Mouse (Mus musculus): ENCODE data around the gene Pias1. TPM values are rescaled to one million over a fixed set of nuclear protein-coding genes. Genes with fewer than 3 reads are reported as not detected.

Gene Pias1
- total and polyA plus RNA-seq, 3 experiments: 7.7 to 21.5 TPM; not detected in 1

GRCm38 (mm10) chr9:62834906-62835305 is 152.8 kb downstream of the Pias1 start:
- TF ChIP-seq ZNF384 (IDR thresholded peaks at IDR 0.05; ENCODE audit: low read depth, low read length) (no peak), POLR2A (IDR thresholded peaks at IDR 0.05; ENCODE audit: control insufficient read depth in 1 of 2, insufficient read depth in 1 of 2, low read depth in 1 of 2, low read length in 2 of 2, poor library complexity in 1 of 2) (no peak), ZKSCAN1 (IDR thresholded peaks at IDR 0.05; ENCODE audit: low read depth, low read length) (no peak), ELF1 (IDR thresholded peaks at IDR 0.05; ENCODE audit: low read depth, low read length) (no peak), POLR2AphosphoS2 (IDR thresholded peaks at IDR 0.05; ENCODE audit: low read length) (no peak), JUND (IDR thresholded peaks at IDR 0.05; ENCODE audit: low read depth, low read length) (no peak), CTCF (IDR thresholded peaks at IDR 0.05 in 2 of 3, conservative IDR thresholded peaks at IDR 0.05 in 1 of 3; ENCODE audit: control insufficient read depth in 1 of 3, insufficient read depth in 1 of 3, low read depth in 2 of 3, low read length in 3 of 3, poor library complexity in 1 of 3, severe bottlenecking in 1 of 3) (no peak), KAT2A (conservative IDR thresholded peaks at IDR 0.05; ENCODE audit: low read depth, low read length) (no peak), BHLHE40 (IDR thresholded peaks at IDR 0.05; ENCODE audit: borderline replicate concordance, low read depth, low read length) (no peak), MAZ (IDR thresholded peaks at IDR 0.05; ENCODE audit: low read depth, low read length) (no peak)
- peaks cover 9% of the 10 kb centered on the region for H3K79me2 ChIP-seq (ENCODE audit: control insufficient read depth, insufficient read depth, low read length, poor library complexity)
- H3K27me3 ChIP-seq (ENCODE audit: control insufficient read depth in 1 of 2, insufficient read depth in 2 of 2, low read length in 2 of 2): 0 out of 4 replicates have a peak, but pooled peaks cover 2 to 3% of the 10 kb centered on the region in 2 experiments
- no peak overlapping the region for H3K4me3 ChIP-seq (ENCODE audit: control insufficient read depth in 1 of 2, insufficient read depth in 1 of 2, low read depth in 2 of 2, low read length in 2 of 2)
- H3K9ac ChIP-seq (ENCODE audit: control insufficient read depth, low read depth, low read length, poor library complexity, severe bottlenecking): no peak overlapping the region
- DNase-seq (ENCODE audit: low read depth, low spot score): no peak
- H3K4me1 ChIP-seq (ENCODE audit: control insufficient read depth in 1 of 2, insufficient read depth in 2 of 2, low read length in 2 of 2): peaks cover 3 to 22% of the 10 kb centered on the region in 2 experiments
- no peak overlapping the region for H3K27ac ChIP-seq (ENCODE audit: control insufficient read depth, low read depth, low read length)
- peaks cover 0 to 8% of the 10 kb centered on the region in 2 experiments; a peak in 2 of 4 replicates for H3K36me3 ChIP-seq (ENCODE audit: control insufficient read depth in 1 of 2, insufficient read depth in 2 of 2, low read length in 2 of 2)
- H3K9me3 ChIP-seq (replicated peaks; ENCODE audit: insufficient read depth, low read length): no peaks in the 10 kb centered on the region

- H3K4me1 ChIP-seq (ENCODE audit: control insufficient read depth in 1 of 2, insufficient read depth in 2 of 2, low read length in 2 of 2): peaks cover 8 to 21% of the 10 kb centered on the region in 2 experiments
- TF ChIP-seq POLR2A (IDR thresholded peaks at IDR 0.05; ENCODE audit: control insufficient read depth in 1 of 2, insufficient read depth in 1 of 2, low read depth in 1 of 2, low read length in 2 of 2, poor library complexity in 1 of 2) (no peak), BHLHE40 (IDR thresholded peaks at IDR 0.05; ENCODE audit: borderline replicate concordance, low read depth, low read length) (no peak), RAD21 (IDR thresholded peaks at IDR 0.05; ENCODE audit: low read depth, low read length) (no peak), RCOR1 (IDR thresholded peaks at IDR 0.05; ENCODE audit: low read depth, low read length) (no peak), TAL1 (IDR thresholded peaks at IDR 0.05; ENCODE audit: low read length) (no peak), TBP (IDR thresholded peaks at IDR 0.05; ENCODE audit: low read depth, low read length) (no peak), USF2 (IDR thresholded peaks at IDR 0.05; ENCODE audit: borderline replicate concordance in 1 of 2, insufficient read depth in 1 of 2, low read depth in 1 of 2, low read length in 2 of 2) (no peak), MXI1 (IDR thresholded peaks at IDR 0.05; ENCODE audit: low read depth, low read length) (no peak), CTCF (IDR thresholded peaks at IDR 0.05 in 2 of 3, conservative IDR thresholded peaks at IDR 0.05 in 1 of 3; ENCODE audit: control insufficient read depth in 1 of 3, insufficient read depth in 1 of 3, low read depth in 2 of 3, low read length in 3 of 3, poor library complexity in 1 of 3, severe bottlenecking in 1 of 3) (no peak)
- H3K36me3 ChIP-seq (ENCODE audit: control insufficient read depth in 1 of 2, insufficient read depth in 2 of 2, low read length in 2 of 2): peaks cover 0 to 14% of the 10 kb centered on the region in 2 experiments; a peak in 2 of 4 replicates
- H3K4me3 ChIP-seq (ENCODE audit: control insufficient read depth in 1 of 2, insufficient read depth in 1 of 2, low read depth in 2 of 2, low read length in 2 of 2): no peak overlapping the region
- no peak overlapping the region for H3K9ac ChIP-seq (ENCODE audit: control insufficient read depth, low read depth, low read length, poor library complexity, severe bottlenecking)
- H3K79me2 ChIP-seq (ENCODE audit: control insufficient read depth, insufficient read depth, low read length, poor library complexity): no peaks in the 10 kb centered on the region; the same call in 1 of the 2 replicates
- H3K27ac ChIP-seq (ENCODE audit: control insufficient read depth, low read depth, low read length): no peak overlapping the region
- no peaks in the 10 kb centered on the region for H3K9me3 ChIP-seq (replicated peaks; ENCODE audit: insufficient read depth, low read length)
- H3K27me3 ChIP-seq (ENCODE audit: control insufficient read depth in 1 of 2, insufficient read depth in 2 of 2, low read length in 2 of 2): 0 out of 4 replicates have a peak, but pooled peaks cover 2 to 3% of the 10 kb centered on the region in 2 experiments
- DNase-seq (ENCODE audit: low read depth, low spot score): no peak
Observed at GRCm38 (mm10) chr9:62829877-62830276, 157.8 kb downstream of the Pias1 start.

Measured in MEL (cell line).